Comparison of ENCODE assay signal across 15 mouse cellular contexts in genomic region chr8:18287536-18288237, GRCm38 (mm10).
DNase-seq lines count a peak whose midpoint lies in the region; ATAC-seq and TF ChIP-seq lines count a peak whose summit lies in the region.
"Had no signal": no experiment of that assay in that cellular context is flagged by ENCODE, and none has a peak within 500 bp of the region (broad histone marks: within the 10 kb centered on the region; RNA-seq: fewer than 3 reads in every experiment).

No protein-coding gene starts in this region.

- H3K27me3 ChIP-seq in kidney, embryonic 14.5 days (ENCODE audit: control insufficient read depth, insufficient read depth, low read length) = no peaks in the 10 kb centered on the region
- H3K27me3 ChIP-seq in kidney, adult 2 months (replicated peaks; ENCODE audit: control insufficient read depth, insufficient read depth, low read length) = no peaks in the 10 kb centered on the region
- no peaks in the 10 kb centered on the region for H3K27me3 ChIP-seq in midbrain, postnatal 0 days (ENCODE audit: insufficient read depth, low read length)
- H3K27me3 ChIP-seq in midbrain, embryonic 15.5 days (replicated peaks) = no peaks in the 10 kb centered on the region
- H3K27me3 ChIP-seq in neural tube, embryonic 14.5 days (ENCODE audit: control insufficient read depth, insufficient read depth, low read length) = no peaks in the 10 kb centered on the region
- H3K27me3 ChIP-seq: limb, embryonic 12.5 days; midbrain, embryonic 12.5 days had no signal

- H3K4me2 ChIP-seq in kidney, embryonic 14.5 days (replicated peaks; ENCODE audit: low read depth, low read length) = no peak overlapping the region
- no peak overlapping the region for H3K4me2 ChIP-seq in midbrain, postnatal 0 days (ENCODE audit: low read depth, low read length, poor library complexity, severe bottlenecking)
- H3K4me2 ChIP-seq in midbrain, embryonic 15.5 days = no peak overlapping the region
- no peak overlapping the region for H3K4me2 ChIP-seq in neural tube, embryonic 14.5 days (ENCODE audit: low read depth, low read length)
- H3K4me2 ChIP-seq: limb, embryonic 12.5 days; midbrain, embryonic 12.5 days had no signal

- no peak overlapping the region for H3K27ac ChIP-seq in kidney, embryonic 14.5 days (ENCODE audit: low read depth, low read length)
- no peak overlapping the region for H3K27ac ChIP-seq in kidney, adult 2 months (ENCODE audit: insufficient read depth, low read depth, low read length)
- no peak overlapping the region for H3K27ac ChIP-seq in midbrain, postnatal 0 days (ENCODE audit: low read depth, low read length)
- H3K27ac ChIP-seq in midbrain, embryonic 15.5 days = no peak overlapping the region
- H3K27ac ChIP-seq in neural tube, embryonic 14.5 days (ENCODE audit: low read depth, low read length) = no peak overlapping the region
- H3K27ac ChIP-seq: limb, embryonic 12.5 days; midbrain, embryonic 12.5 days had no signal

- H3K36me3 ChIP-seq in kidney, embryonic 14.5 days (ENCODE audit: control insufficient read depth, insufficient read depth, low read length) = no peaks in the 10 kb centered on the region
- no peaks in the 10 kb centered on the region for H3K36me3 ChIP-seq in kidney, adult 2 months (ENCODE audit: control insufficient read depth, insufficient read depth, low read length)
- no peaks in the 10 kb centered on the region for H3K36me3 ChIP-seq in midbrain, postnatal 0 days (ENCODE audit: insufficient read depth, low read length)
- H3K36me3 ChIP-seq in midbrain, embryonic 15.5 days (replicated peaks) = no peaks in the 10 kb centered on the region
- no peaks in the 10 kb centered on the region for H3K36me3 ChIP-seq in neural tube, embryonic 14.5 days (ENCODE audit: control insufficient read depth, insufficient read depth, low read length)
- H3K36me3 ChIP-seq: limb, embryonic 12.5 days; midbrain, embryonic 12.5 days had no signal

- DNase-seq in cerebellum, postnatal 14 days = peak; percentile 55 to 56
- DNase-seq in cerebellum, adult 11 months = no peak
- no peak for DNase-seq in kidney, adult 2 months
- peak; percentile 58 for DNase-seq in midbrain, postnatal 0 days (ENCODE audit: low spot score)
- DNase-seq in adrenal gland, adult 2 months = no peak
- DNase-seq: adrenal gland, postnatal 25 days; cerebellum, adult 18-20 months; heart, postnatal 36 days; kidney, adult 9 months; lung, adult 2 months had no signal

- no peak overlapping the region for H3K9ac ChIP-seq in kidney, embryonic 14.5 days (ENCODE audit: low read depth, low read length)
- no peak overlapping the region for H3K9ac ChIP-seq in midbrain, postnatal 0 days (replicated peaks; ENCODE audit: low read length, poor library complexity, severe bottlenecking)
- no peak overlapping the region for H3K9ac ChIP-seq in midbrain, embryonic 15.5 days
- H3K9ac ChIP-seq in neural tube, embryonic 14.5 days (replicated peaks; ENCODE audit: low read depth, low read length) = no peak overlapping the region
- H3K9ac ChIP-seq: limb, embryonic 12.5 days; midbrain, embryonic 12.5 days had no signal

- 29% methylated on average over 8 of the region's 8 CpGs for WGBS in kidney, embryonic 14.5 days
- 31% methylated on average over 8 of the region's 8 CpGs for WGBS in kidney, adult 2 months
- 75% methylated on average over 8 of the region's 8 CpGs for WGBS in midbrain, postnatal 0 days
- 83% methylated on average over 8 of the region's 8 CpGs for WGBS in midbrain, embryonic 15.5 days
- 49% methylated on average over 8 of the region's 8 CpGs for WGBS in neural tube, embryonic 14.5 days

- H3K4me1 ChIP-seq in kidney, embryonic 14.5 days (ENCODE audit: control insufficient read depth, insufficient read depth, low read length) = no peaks in the 10 kb centered on the region
- H3K4me1 ChIP-seq in kidney, adult 2 months (ENCODE audit: control insufficient read depth, insufficient read depth, low read length) = no peaks in the 10 kb centered on the region
- H3K4me1 ChIP-seq in midbrain, postnatal 0 days (ENCODE audit: insufficient read depth, low read length) = no peaks in the 10 kb centered on the region
- no peaks in the 10 kb centered on the region for H3K4me1 ChIP-seq in midbrain, embryonic 15.5 days
- no peaks in the 10 kb centered on the region for H3K4me1 ChIP-seq in neural tube, embryonic 14.5 days (ENCODE audit: control insufficient read depth, insufficient read depth, low read length)
- H3K4me1 ChIP-seq: limb, embryonic 12.5 days; midbrain, embryonic 12.5 days had no signal

- H3K4me3 ChIP-seq in kidney, embryonic 14.5 days (ENCODE audit: low read length) = no peak overlapping the region
- no peak overlapping the region for H3K4me3 ChIP-seq in kidney, adult 2 months (ENCODE audit: insufficient read depth, low read depth, low read length)
- no peak overlapping the region for H3K4me3 ChIP-seq in midbrain, postnatal 0 days (ENCODE audit: low read depth, low read length)
- H3K4me3 ChIP-seq in midbrain, embryonic 15.5 days = no peak overlapping the region
- H3K4me3 ChIP-seq in neural tube, embryonic 14.5 days (ENCODE audit: low read depth, low read length) = no peak overlapping the region
- H3K4me3 ChIP-seq: limb, embryonic 12.5 days; midbrain, embryonic 12.5 days had no signal

- TF ChIP-seq POLR2A in kidney, adult 2 months (IDR thresholded peaks at IDR 0.05; ENCODE audit: low read depth, low read length) = no peak

- H3K9me3 ChIP-seq in kidney, embryonic 14.5 days (ENCODE audit: control insufficient read depth, low read length) = no peaks in the 10 kb centered on the region
- no peaks in the 10 kb centered on the region for H3K9me3 ChIP-seq in midbrain, postnatal 0 days (ENCODE audit: low read length)
- no peaks in the 10 kb centered on the region for H3K9me3 ChIP-seq in midbrain, embryonic 15.5 days
- no peaks in the 10 kb centered on the region for H3K9me3 ChIP-seq in neural tube, embryonic 14.5 days (ENCODE audit: control insufficient read depth, low read length)
- H3K9me3 ChIP-seq: limb, embryonic 12.5 days; midbrain, embryonic 12.5 days had no signal

- no peak for TF ChIP-seq CTCF in kidney, adult 2 months (conservative IDR thresholded peaks at IDR 0.05; ENCODE audit: insufficient read depth, insufficient read length, low read depth, low read length)
- TF ChIP-seq CTCF in midbrain, postnatal 0 days (IDR thresholded peaks at IDR 0.05) = no peak

- ATAC-seq in kidney, embryonic 14.5 days (ENCODE audit: low FRiP score, low TSS enrichment) = peak; percentile 55; the same call in 1 of the 2 replicates
- ATAC-seq in midbrain, postnatal 0 days (ENCODE audit: low FRiP score) = no peak
- ATAC-seq in midbrain, embryonic 15.5 days (replicated peaks) = no peak
- peak; percentile 63; the same call in 1 of the 2 replicates for ATAC-seq in neural tube, embryonic 14.5 days (ENCODE audit: low read depth)

Comparison
In these comparisons a context has a peak if more than half of its experiments do, and no peak if none do; other contexts are left out.
1. DNase-seq: peak in cerebellum, postnatal 14 days (2 of 2) and midbrain, postnatal 0 days (single experiment); none in cerebellum, adult 11 months (single experiment), kidney, adult 2 months (single experiment) and adrenal gland, adult 2 months (single experiment).
2. ATAC-seq: peak in kidney, embryonic 14.5 days (single experiment) and neural tube, embryonic 14.5 days (single experiment); none in midbrain, postnatal 0 days (single experiment) and midbrain, embryonic 15.5 days (single experiment).